Mouse (Mus musculus): Measurements from ENCODE around the gene Nr1h2. TPM values are rescaled to one million over a fixed set of nuclear protein-coding genes. Genes with fewer than 3 reads are reported as not detected.

Gene Nr1h2
- polyA plus RNA-seq, 1 experiment: 295 TPM

DNA sequence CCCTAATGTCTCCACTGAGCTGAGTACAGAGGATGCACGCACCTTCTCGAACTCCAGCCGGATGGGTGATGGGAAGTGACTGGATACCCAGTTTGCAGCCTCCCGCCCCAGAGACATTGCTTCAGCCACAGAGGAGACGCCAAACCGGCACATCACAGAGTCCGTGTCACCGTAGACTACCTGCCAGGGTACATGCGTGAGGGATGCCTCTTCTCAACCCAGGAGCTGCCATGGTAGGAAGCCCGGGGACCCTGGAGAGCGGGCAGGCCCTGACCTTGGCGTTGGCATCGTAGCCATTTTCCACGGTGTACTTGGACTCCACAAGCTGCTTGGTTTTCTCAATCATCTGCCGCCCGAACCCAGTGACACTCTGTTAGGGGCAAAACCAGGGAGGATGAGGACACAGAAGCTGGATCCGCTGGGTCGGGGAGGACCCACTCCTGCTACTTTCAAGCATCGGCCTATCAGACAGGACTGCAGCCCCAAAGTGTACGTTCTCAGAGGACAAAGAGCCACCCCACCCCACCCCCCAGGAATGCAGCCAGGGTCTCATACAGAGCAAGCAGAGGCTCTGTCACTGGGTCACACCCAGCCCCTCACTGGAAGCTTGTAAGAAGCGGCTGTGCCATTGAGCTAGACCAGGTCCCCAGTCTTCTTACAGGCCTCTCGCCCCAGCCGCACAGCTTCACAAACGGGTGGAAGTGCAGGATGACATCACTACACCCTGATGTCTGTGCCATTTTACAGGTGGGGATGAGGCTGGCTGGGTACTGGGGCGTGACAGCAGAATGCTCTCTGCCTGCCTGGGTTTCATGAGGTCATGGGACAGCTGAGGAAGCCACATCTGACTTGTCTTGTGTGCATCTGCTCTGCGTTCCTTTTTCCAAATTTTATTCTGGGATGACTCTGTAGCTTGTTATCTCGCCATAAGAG lies 17.8 kb downstream of the Nr1h2 start:
- H3K4me3 ChIP-seq (ENCODE audit: low read depth, low read length): no peak overlapping the region
- H3K4me1 ChIP-seq (ENCODE audit: control insufficient read depth, insufficient read depth, insufficient read length, low read length): peaks cover 5% of the 10 kb centered on the region; the same call in 1 of the 2 replicates
- WGBS: 93% methylated on average over 27 of the region's 27 CpGs
- TF ChIP-seq POLR2A (IDR thresholded peaks at IDR 0.05; ENCODE audit: low read depth, low read length): no peak
- TF ChIP-seq CTCF (IDR thresholded peaks at IDR 0.05; ENCODE audit: extremely low read depth, insufficient read length, insufficient replicate concordance, low read depth, low read length): no peak
- H3K27me3 ChIP-seq (ENCODE audit: control insufficient read depth, insufficient read depth, low read length): no peaks in the 10 kb centered on the region
- no peak overlapping the region for H3K27ac ChIP-seq (ENCODE audit: insufficient read depth, low read depth, low read length)
- peaks cover 26% of the 10 kb centered on the region for H3K36me3 ChIP-seq (ENCODE audit: control insufficient read depth, insufficient read depth, low read length)

DNA sequence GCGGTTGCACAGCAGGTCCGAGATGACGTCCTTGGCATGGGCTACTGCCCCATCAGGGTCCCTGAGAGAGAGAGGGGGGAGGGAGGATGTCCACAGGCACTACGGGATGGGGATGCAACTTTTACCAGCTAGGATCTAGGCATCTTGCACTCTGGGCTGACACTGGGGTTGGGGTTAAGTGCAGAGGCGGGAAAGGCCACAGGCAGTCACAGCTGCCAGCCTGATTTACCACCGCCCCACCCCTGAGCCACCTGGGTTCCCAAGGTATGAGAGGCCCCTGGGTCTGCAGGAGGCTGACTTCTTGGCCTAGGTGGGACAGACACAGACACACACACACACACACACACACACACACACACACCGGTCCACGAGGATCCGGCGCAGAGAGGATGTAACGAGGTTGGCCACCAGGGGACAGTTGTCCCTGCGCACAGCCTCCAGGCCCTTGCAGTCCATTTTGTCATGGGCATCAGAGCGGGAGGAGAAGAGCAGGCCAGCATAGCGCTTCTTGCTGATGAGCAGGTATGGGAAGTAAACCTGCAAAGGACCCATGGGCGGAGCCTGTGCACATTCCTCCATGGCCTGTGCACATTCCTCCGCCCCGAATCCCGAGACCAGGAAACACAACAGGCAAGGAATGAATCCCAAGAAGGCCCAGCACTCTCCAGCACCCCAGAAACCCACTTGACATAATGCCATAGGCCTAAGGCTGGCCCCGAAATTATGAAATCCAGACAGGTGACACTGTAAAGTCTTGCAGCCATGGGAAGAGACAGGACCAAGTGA lies 18.9 kb downstream of the Nr1h2 start:
- TF ChIP-seq CTCF (IDR thresholded peaks at IDR 0.05; ENCODE audit: extremely low read depth, insufficient read length, insufficient replicate concordance, low read depth, low read length): no peak
- no peak for TF ChIP-seq POLR2A (IDR thresholded peaks at IDR 0.05; ENCODE audit: low read depth, low read length)
- H3K4me1 ChIP-seq (ENCODE audit: control insufficient read depth, insufficient read depth, insufficient read length, low read length): peaks cover 5% of the 10 kb centered on the region; the same call in 1 of the 2 replicates
- H3K4me3 ChIP-seq (ENCODE audit: low read depth, low read length): 0 out of 2 replicates have a peak overlapping the region, but pooled peaks have one; percentile 8
- 89% methylated on average over 19 of the region's 19 CpGs for WGBS
- no peaks in the 10 kb centered on the region for H3K27me3 ChIP-seq (ENCODE audit: control insufficient read depth, insufficient read depth, low read length)
- no peak overlapping the region for H3K27ac ChIP-seq (ENCODE audit: insufficient read depth, low read depth, low read length)
- H3K36me3 ChIP-seq (ENCODE audit: control insufficient read depth, insufficient read depth, low read length): peaks cover 17% of the 10 kb centered on the region; the same call in 1 of the 2 replicates

DNA sequence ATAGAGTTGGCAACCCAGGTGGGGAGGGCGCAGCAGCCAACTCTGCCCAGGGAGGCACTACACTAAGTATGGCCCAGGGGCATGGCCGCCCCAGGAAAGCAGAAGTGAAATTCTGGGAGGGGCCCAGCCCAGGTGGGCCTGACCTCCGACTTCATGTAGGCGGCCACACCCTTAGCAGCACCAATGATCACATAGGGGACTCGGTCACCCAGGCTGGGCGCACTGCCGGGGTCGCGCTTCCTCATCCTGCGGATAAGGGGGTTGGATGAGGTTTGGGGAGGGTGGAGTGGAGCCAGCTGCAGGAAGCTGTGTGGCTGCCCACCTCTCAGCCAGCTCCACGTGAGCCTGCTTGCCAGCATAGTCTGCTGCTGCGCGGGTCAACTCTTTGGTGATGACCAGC lies 19.5 kb downstream of the Nr1h2 start:
- 80% methylated on average over 13 of the region's 13 CpGs for WGBS
- no peak overlapping the region for H3K27ac ChIP-seq (ENCODE audit: insufficient read depth, low read depth, low read length)
- no peaks in the 10 kb centered on the region for H3K27me3 ChIP-seq (ENCODE audit: control insufficient read depth, insufficient read depth, low read length)
- H3K36me3 ChIP-seq (ENCODE audit: control insufficient read depth, insufficient read depth, low read length): peaks cover 11% of the 10 kb centered on the region; the same call in 1 of the 2 replicates
- TF ChIP-seq POLR2A (IDR thresholded peaks at IDR 0.05; ENCODE audit: low read depth, low read length): no peak
- no peak for TF ChIP-seq CTCF (IDR thresholded peaks at IDR 0.05; ENCODE audit: extremely low read depth, insufficient read length, insufficient replicate concordance, low read depth, low read length)
- H3K4me3 ChIP-seq (ENCODE audit: low read depth, low read length): 0 out of 2 replicates have a peak overlapping the region, but pooled peaks have one; percentile 8
- peaks cover 5% of the 10 kb centered on the region; the same call in 1 of the 2 replicates for H3K4me1 ChIP-seq (ENCODE audit: control insufficient read depth, insufficient read depth, insufficient read length, low read length)

DNA sequence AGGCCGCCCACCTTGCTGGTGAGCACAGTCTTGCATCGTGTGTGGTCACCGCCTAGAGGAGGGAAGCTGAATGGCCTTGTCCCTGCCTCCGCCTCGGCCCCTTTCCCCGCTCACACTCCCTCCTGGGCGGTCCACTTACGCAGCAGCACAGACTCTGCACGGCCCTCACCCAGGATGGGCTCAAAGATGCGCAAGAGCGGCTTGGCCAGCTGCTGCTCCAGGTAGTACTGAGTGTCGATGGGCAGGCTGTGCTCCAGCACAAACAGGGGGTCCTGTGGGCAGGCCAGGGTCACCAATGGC lies 20.1 kb downstream of the Nr1h2 start:
- 91% methylated on average over 12 of the region's 12 CpGs for WGBS
- Histone ChIP-seq H3K36me3 (ENCODE audit: control insufficient read depth, insufficient read depth, low read length) (peaks cover 7% of the 10 kb centered on the region; the same call in 1 of the 2 replicates), H3K4me1 (ENCODE audit: control insufficient read depth, insufficient read depth, insufficient read length, low read length) (peaks cover 5% of the 10 kb centered on the region; the same call in 1 of the 2 replicates), H3K27ac (ENCODE audit: insufficient read depth, low read depth, low read length) (no peak overlapping the region), H3K27me3 (ENCODE audit: control insufficient read depth, insufficient read depth, low read length) (no peaks in the 10 kb centered on the region), H3K4me3 (ENCODE audit: low read depth, low read length) (no peak overlapping the region)
- TF ChIP-seq CTCF (IDR thresholded peaks at IDR 0.05; ENCODE audit: extremely low read depth, insufficient read length, insufficient replicate concordance, low read depth, low read length) (no peak), POLR2A (IDR thresholded peaks at IDR 0.05; ENCODE audit: low read depth, low read length) (no peak)

DNA sequence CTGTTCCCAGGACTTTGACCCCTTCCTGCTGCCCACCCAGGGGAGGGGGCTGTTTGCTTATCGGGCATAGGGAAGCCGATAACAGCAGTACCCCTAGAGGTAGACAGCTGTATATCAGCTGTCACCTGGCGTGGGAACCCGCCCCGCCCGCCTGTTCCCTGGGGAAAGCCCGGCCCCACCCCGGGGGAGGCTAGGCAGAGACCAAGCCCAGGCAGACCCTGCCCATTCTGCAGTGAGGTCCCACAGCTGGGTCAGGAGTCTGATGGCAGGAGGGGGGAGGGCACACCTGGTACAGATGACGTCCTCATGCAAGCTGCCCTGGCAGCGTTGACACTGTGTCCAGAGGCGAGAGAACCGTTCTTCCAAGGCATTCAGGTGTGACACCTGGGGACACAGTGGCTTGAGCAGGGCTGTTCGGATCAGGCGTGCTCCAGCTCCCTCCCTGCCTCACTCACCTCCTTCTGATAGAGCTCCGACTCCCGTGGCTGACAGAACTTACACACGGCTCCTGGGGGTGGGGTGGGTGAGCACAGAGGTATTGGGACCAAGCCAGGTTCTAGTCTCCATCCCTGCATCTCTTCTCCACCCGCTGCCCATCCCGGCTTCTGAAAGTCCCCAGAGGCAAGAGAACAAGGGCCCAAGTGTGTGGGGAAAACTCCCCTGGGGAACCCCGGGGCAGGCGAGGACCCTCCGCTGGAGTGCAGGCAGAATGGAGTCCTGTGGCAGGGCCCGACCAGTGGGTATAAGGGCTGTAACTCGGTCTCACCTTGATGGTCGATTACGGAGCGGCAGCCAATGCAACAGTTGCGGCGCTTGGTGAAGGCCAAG lies 20.6 kb downstream of the Nr1h2 start:
- Histone ChIP-seq H3K36me3 (ENCODE audit: control insufficient read depth, insufficient read depth, low read length) (peaks cover 5% of the 10 kb centered on the region; the same call in 1 of the 2 replicates), H3K4me1 (ENCODE audit: control insufficient read depth, insufficient read depth, insufficient read length, low read length) (peaks cover 5% of the 10 kb centered on the region; the same call in 1 of the 2 replicates), H3K27me3 (ENCODE audit: control insufficient read depth, insufficient read depth, low read length) (no peaks in the 10 kb centered on the region), H3K4me3 (ENCODE audit: low read depth, low read length) (no peak overlapping the region), H3K27ac (ENCODE audit: insufficient read depth, low read depth, low read length) (no peak overlapping the region)
- TF ChIP-seq POLR2A (IDR thresholded peaks at IDR 0.05; ENCODE audit: low read depth, low read length) (no peak), CTCF (IDR thresholded peaks at IDR 0.05; ENCODE audit: extremely low read depth, insufficient read length, insufficient replicate concordance, low read depth, low read length) (no peak)
- WGBS: 60% methylated on average over 29 of the region's 29 CpGs

DNA sequence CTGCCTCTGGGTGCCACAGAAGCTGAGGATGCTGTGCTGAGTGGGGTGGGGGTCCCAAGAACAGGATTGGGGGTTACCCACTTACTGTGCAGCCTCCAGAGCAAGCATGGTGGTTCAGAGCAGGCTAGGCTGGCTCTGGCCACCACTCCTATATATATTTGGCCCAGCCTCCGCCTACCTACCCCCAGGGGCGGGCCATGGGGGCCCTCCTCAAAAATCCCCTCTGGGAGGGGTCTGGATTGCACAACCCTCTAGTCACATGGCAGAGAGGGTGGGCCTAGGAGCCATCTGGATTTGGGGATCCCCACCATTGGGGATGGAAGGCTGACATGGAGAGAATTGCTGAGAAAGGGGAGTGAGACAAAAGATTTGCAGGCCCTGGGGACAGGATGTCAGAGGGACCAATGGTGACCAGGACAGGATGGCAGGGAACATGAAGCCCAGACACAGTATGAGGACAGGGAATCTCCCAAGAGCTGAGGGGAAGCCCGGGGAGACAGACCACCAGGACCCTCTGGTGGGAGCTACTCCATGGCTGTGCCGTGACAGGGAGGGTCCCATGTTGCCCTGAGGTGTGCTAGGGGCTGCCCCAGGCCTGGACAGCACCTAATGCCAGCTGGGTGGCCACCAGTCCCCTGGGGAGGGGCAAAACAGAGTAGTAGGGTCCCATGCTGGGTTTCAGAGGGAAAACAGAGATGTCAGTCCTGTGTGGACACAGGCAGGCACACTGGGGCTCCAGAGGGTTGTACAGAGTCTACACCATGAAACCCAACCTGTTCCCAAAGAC lies 21.6 kb downstream of the Nr1h2 start, which contains the start of gene Spib:
Gene Spib, minus strand, starts transcription at position 126 of the 787 bp plus-strand sequence.
- Histone ChIP-seq H3K27ac (ENCODE audit: insufficient read depth, low read depth, low read length) (no peak within 1 kb of the TSS), H3K4me3 (ENCODE audit: low read depth, low read length) (peak within 1 kb of the TSS; percentile 31; the same call in 1 of the 2 replicates), H3K36me3 (ENCODE audit: control insufficient read depth, insufficient read depth, low read length) (peaks cover 5% of the 10 kb centered on the region; the same call in 1 of the 2 replicates), H3K27me3 (ENCODE audit: control insufficient read depth, insufficient read depth, low read length) (no peaks in the 10 kb centered on the region), H3K4me1 (ENCODE audit: control insufficient read depth, insufficient read depth, insufficient read length, low read length) (peaks cover 10% of the 10 kb centered on the region; the same call in 1 of the 2 replicates)
- WGBS: 91% methylated on average over 4 of the region's 4 CpGs
- TF ChIP-seq CTCF (IDR thresholded peaks at IDR 0.05; ENCODE audit: extremely low read depth, insufficient read length, insufficient replicate concordance, low read depth, low read length) (no peak), POLR2A (IDR thresholded peaks at IDR 0.05; ENCODE audit: low read depth, low read length) (no peak)

Measured in small intestine, adult 2 months (tissue).